Mouse (Mus musculus) granulocyte monocyte progenitor cell, adult 5-6 weeks (primary cell): Measurements from ENCODE around the gene Nmb. TPM values are rescaled to one million over a fixed set of nuclear protein-coding genes. Genes with fewer than 3 reads are reported as not detected.

Experiments
- ATAC-seq: replicated peaks from 2 replicates; pipeline ENCODE4 v1.8.0; 2016; ENCODE audit warnings: mild to moderate bottlenecking, moderate TSS enrichment, inconsistent platforms; ENCODE audit not compliant: poor library complexity, severe bottlenecking
- total RNA-seq, 2 experiments: library from RNA; stranded (forward) in 1 of 2; stranded (reverse) in 1 of 2; fragments of 200-712, 200-1000 nt in 1 of 2; fragments of >200 nt in 1 of 2; fragmentation: Nextera tagmentation in 1 of 2; gene quantifications; 2 replicates each; pipeline ENCODE4 v1.2.3; 2014 to 2017

The Nmb gene
- total RNA-seq, 2 experiments from 2014 or later = not detected

- no peak for ATAC-seq
Observed at GRCm38 (mm10) chr7:80901541-80902274, 3.2 kb downstream of the Nmb start.

DNA sequence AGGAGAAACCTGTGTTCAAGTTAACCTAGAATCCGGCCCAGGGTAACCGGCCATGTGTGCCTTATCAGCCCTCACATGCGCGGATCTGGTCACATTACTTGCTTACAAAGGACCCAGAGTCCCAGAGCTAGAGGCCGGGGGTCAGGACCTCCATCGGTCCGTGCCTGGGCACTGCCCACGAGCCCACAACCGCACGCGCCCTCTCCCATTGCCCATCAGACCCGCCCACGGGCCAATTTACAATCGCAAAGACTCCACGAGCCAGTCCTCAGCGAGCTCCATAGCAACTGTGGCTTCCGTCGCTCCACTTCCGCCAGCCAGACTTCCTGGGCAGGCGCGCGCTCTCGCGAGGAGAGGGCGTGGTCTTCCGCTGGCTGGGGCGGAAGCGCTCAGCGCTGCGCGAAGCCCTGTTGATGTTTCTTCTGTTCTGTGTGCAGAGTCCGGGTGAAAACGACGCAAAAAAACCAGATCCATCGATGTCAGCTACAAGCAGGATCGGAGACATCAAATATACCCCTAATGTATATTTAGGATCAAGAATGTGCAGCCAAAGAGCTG is 3.9 kb downstream of the Nmb start, which contains the start of gene Wdr73:
TSS of gene Wdr73 (minus strand) at position 326 of the 558 bp plus-strand sequence.
- ATAC-seq = peak; percentile 93

- no peak for ATAC-seq
Observed at GRCm38 (mm10) chr7:80897721-80898120, 7.2 kb downstream of the Nmb start.

DNA sequence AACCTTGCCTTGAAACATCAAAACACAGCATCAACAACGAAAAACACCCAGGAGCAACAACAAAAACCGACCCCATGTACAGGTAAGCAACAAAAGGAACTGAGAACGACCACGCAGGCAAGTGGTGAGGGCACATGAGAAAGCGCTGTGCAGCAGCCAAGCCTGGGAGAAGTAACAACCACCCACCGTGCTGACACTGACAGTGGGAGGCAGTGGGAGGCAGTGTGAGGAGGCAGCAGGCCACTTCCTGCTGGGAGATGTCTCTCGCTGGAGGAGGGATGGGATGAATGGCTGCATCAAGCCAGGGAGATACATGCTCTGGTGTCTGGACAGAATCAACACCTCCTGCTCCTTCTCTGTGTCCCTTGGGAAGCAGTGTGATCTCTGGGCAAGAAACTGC is 7.7 kb downstream of the Nmb start:
- no peak for ATAC-seq

- no peak for ATAC-seq
Observed at GRCm38 (mm10) chr7:80894815-80895519, 9.9 kb downstream of the Nmb start.

GRCm38 (mm10) chr7:80894196-80894595 is 10.7 kb downstream of the Nmb start:
- ATAC-seq = no peak

DNA sequence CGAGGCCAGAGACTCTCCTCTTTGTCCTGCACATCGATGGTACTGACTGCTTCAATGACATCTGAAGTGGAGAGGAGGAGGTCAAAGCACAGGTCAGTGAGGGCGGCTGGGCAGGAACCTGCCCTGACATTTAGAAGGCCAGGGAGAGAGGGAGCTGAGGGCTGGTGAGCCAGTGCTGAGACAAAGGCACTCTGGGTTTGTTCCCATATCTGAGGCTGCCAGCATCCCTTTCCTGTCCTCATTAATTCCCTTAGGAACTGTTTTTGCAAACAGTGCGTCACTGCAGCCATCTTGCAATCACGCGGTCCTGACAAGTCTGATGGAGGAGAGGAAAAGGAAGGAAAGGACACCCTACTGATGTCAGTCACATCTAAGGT is 11.1 kb downstream of the Nmb start:
- ATAC-seq = no peak

DNA sequence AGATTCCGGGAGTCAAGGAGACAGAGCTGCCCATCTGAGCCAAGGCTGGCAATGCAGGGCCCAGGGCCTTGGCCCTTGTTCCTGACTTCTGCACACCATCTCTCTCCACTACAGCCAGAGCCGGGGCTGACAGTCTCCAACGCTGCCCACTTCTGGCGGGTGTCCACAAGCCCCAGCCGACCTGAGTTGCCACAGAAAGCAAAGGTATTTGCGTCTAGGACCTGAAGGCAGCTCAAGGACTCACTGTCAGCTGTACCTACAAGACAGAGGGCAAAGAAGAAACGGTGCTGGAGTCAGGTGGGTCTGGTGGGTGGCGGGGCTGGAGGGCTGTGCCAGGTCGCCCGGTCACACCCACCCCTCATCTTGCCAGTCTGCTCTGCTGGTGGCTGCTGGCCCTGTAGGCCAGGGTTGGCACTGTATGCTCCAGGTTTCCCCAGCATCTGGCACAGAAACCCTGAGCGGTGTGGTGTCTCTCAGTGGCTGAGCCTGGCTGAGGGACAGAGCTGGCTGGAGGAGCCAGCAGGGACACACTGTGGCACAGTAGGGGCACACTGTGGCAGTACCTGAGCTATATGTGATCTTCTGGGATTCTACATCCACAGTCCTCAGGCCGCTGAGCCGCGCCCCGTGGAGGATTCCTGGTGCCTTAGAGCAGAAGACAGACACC is 11.7 kb downstream of the Nmb start:
- no peak for ATAC-seq

GRCm38 (mm10) chr7:80889841-80890241 is 15.0 kb downstream of the Nmb start:
- ATAC-seq = peak; percentile 65

- ATAC-seq = peak; percentile 69
Observed at GRCm38 (mm10) chr7:80889021-80889511, 15.8 kb downstream of the Nmb start.

DNA sequence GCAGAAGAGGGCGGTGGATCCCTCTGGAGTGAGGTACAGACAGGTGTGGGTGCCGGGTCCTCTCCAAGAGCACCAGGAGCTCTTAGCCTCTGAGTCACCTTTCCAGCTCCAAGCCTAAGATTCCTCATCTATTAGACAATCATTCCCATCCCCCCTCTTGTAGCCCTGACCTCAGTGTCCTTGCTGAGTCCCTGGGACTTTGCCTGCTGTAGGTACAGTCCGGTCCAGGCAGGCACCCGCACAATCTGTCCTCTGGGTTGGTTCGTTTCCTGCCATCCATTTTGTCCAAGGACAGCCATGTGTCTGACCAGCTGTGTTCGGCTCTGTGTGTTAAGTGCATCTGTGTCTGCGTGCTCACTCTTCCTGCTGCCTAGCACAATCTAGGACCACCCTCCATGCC is 16.3 kb downstream of the Nmb start:
- ATAC-seq = no peak

DNA sequence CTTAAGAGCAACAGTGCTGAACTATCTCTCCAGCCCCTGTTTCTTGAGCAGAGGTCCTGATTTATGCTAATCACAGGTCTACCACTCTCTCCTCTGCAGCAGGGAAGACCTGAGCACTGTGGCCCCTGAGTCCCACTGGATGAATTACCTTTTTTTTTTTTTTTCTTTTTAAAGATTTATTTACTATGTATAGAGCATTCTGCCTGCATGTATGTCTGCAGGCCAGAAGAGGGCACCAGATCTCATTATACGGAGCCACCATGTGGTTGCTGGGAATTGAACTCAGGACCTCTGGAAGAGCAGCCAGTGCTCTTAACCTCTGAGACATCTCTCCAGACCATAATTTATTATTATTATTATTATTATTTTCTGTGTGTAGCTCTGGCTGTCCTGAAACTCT is 19.2 kb downstream of the Nmb start:
- no peak for ATAC-seq

GRCm38 (mm10) chr7:80882830-80883505 is 21.9 kb downstream of the Nmb start:
- peak; percentile 92 for ATAC-seq

- ATAC-seq = no peak
Observed at GRCm38 (mm10) chr7:80875727-80876126, 29.1 kb downstream of the Nmb start.

DNA sequence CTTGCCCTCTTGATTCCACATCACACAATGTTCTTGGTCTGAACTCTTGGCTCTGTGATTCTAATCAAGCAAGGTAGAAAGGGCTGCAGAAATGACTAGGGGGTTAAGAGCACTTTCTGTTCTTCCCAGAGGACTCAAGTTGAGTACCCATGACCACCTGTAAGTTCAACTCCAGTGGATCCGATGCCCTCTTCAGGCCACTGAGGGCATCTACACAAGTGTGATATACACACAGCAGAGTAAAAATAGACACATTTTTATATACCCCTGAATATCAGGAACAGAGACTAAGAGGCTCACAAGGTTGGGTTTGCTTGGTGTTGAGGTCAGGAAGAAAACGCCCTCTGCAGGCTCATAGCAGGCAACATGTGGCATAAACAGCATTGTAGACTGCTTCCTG is 31.2 kb downstream of the Nmb start:
- no peak for ATAC-seq

GRCm38 (mm10) chr7:80873038-80873437 is 31.8 kb downstream of the Nmb start:
- ATAC-seq = peak; percentile 78

GRCm38 (mm10) chr7:80868686-80869085 is 36.2 kb downstream of the Nmb start:
- ATAC-seq = no peak

- no peak for ATAC-seq
Observed at GRCm38 (mm10) chr7:80866514-80867147, 38.2 kb downstream of the Nmb start.

GRCm38 (mm10) chr7:80865521-80865920 is 39.4 kb downstream of the Nmb start:
- no peak for ATAC-seq

- ATAC-seq = peak; percentile 64
Observed at GRCm38 (mm10) chr7:80864831-80865230, 40.0 kb downstream of the Nmb start.
